Mouse (Mus musculus) ES-CJ7 (cell line): Measurements from ENCODE around the gene Gm9945.

Experiments used
- DNase-seq: peaks from one replicate; pipeline ENCODE4 v3.0.0; 2011; ENCODE audit warnings: low read depth, low spot score

The Gm9945 gene

GRCm38 (mm10) chr11:53479783-53480301, at the start of gene Gm9945, which contains the start of gene Sowaha:
Gm9945 (plus strand) TSS chr11:53480166.
Sowaha (minus strand) TSS chr11:53480274.
- DNase-seq = peak; percentile 77

GRCm38 (mm10) chr11:53430300-53430669, 49.7 kb upstream of the Gm9945 start:
- DNase-seq = no peak

DNA sequence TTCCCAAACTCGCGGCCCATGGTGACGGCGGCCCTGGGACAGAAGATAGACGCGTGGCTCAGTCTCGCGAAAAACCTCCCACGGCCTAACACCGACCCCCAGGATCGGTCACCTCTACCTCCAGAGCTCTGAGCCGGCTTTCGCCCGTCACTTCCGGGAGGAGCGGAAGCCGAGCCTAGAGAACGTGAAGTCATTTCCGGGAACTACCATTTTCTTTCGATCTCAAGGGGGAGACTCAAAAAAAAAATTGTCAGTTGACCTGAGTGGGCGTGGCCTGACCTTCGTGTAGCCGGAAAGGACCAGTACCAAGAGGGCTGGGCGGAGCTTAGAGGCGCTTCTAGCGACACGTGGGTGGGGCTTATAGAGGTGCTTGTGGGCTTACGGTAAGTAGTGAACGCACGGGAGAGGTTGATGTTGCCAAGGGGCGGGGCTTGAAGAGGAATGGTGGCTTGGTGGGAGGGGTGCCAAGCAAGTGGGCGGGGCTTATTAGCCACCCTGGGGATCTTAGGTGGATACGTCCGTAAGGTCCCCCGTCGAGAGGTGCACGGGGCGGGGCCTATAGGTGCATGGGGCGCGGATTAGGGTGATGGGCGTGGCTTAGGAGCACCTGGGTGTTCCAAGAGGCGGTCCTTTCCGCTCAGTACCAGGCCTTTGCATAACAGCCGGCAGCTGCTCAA, 49.2 kb upstream of the Gm9945 start, which contains the start of the genes Uqcrq and Gdf9:
Gene Uqcrq, minus strand, starts transcription at position 162 of the 677 bp plus-strand sequence.
Gene Gdf9, plus strand, starts transcription at position 354 of the 677 bp plus-strand sequence.
- peak; percentile 100 for DNase-seq

GRCm38 (mm10) chr11:53431347-53432056, 48.5 kb upstream of the Gm9945 start:
- DNase-seq = no peak

DNA sequence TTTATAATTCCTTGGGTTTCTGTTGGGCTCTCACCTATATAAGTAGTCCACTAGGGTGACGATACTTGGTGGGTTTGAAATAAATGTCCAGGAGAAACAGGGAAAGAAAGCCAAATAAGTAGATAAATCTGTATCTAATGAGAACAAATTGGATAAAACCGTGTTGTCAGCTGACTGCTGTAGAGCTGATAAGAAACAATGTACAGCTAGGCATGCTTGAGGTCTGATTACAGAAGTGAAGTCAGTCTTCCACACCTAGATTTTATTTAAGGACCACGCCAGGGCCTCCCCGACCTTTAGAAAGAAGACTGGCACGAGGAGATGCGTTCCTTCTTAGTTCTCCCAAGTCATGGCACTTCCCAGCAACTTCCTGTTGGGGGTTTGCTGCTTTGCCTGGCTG, 46.9 kb upstream of the Gm9945 start:
- DNase-seq = no peak

GRCm38 (mm10) chr11:53435504-53435903, 44.5 kb upstream of the Gm9945 start:
- DNase-seq = peak; percentile 51

DNA sequence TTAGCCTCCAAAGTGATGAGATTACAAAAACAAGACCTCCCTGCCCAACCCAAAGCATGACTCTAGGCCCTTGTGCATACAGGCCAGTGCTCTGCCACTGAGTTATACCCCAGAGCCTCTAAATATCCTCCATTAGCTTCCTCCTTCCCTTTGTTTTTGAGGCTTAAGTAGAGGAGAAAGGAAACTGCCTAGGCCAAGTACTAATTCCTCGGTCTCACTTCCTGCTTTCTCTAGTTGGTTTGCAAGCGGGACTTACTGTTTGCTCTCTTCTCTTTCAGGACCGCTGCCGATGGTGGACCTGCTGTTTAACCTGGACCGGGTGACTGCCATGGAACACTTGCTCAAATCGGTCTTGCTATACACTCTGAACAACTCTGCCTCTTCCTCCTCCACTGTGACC, 43.6 kb upstream of the Gm9945 start:
- DNase-seq = no peak

- no peak for DNase-seq
These were observed 38.0 kb upstream of the Gm9945 start for GRCm38 (mm10) chr11:53441921-53442320.

DNA sequence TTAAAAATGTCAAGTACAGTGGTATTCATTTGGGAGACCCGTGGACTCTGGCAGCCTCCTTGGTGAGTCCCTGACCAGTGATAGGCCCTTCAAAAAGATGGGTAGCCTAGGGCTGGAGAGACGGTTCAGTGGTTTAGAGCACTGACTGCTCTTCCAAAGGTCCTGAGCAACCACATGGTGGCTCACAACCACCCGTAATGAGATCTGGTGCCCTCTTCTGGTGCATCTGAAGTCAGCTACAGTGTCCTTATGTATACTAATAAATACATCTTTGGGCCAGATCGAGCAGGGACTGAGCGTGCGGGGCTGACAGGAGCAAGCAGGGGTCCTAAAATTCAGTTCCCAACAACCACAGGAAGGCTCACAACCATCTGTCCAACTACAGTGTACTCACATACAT, 36.1 kb upstream of the Gm9945 start:
- DNase-seq = peak; percentile 64

- DNase-seq = no peak
These were observed 34.4 kb upstream of the Gm9945 start for GRCm38 (mm10) chr11:53445562-53445961.

- no peak for DNase-seq
These were observed 33.8 kb upstream of the Gm9945 start for GRCm38 (mm10) chr11:53446183-53446582.

DNA sequence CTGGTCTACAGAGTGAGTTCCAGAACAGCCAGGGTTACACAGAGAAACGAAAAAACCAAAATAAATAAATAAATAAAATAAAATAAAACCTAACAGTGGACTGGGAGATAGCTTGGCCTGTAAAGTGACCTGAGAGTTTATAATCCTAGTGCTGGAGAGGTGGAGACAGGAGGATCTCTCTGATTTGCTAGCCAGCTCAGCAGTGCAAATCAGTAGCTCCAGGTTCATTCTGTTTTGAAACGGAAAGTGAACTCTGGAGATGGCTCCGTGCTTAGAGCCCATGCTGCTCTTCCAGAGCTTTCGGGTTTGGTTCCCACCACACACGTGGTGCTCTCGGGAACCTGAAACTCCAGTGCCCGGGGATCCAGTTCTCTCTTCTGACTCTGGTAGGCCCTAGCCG, 32.0 kb upstream of the Gm9945 start:
- no peak for DNase-seq

DNA sequence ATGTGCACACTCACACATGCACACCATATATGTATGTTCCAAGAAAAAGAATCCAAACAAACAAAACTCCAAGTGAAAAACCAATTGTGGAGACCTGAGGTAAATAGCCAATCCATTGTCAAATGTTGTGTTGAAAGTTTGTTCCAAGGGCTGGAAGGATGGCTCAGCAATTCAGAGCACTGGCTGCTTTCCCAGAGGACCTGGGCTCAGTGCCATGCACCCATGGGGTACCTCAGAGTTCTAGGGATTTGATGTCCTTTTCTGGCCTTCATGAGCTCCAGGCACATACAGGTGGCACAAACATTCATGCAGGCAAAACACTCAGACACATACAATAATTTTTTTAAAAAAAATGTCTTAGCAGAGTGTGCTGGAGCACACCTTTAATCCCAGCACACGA, 31.4 kb upstream of the Gm9945 start:
- DNase-seq = no peak

- no peak for DNase-seq
These were observed 29.8 kb upstream of the Gm9945 start for GRCm38 (mm10) chr11:53450070-53450705.

DNA sequence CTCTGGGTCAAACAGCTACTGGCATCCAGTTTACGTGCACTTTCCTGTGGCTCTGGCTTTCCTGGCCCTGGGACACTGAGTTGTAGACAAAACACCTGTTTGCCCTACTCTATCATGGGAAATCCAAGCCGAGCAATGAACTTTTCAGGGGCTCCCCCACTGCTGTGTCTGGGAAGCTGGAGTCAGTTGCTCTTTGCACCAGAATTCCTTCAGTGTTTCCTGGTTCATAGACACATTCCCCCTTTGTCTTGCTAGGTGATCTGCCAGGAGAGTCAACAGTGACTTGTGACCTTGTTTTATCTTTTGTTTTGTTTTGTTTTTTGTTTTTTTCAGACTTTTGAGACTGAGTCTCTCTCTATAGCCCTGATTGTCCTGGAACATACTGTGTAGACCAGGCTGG, 28.6 kb upstream of the Gm9945 start:
- DNase-seq = no peak

DNA sequence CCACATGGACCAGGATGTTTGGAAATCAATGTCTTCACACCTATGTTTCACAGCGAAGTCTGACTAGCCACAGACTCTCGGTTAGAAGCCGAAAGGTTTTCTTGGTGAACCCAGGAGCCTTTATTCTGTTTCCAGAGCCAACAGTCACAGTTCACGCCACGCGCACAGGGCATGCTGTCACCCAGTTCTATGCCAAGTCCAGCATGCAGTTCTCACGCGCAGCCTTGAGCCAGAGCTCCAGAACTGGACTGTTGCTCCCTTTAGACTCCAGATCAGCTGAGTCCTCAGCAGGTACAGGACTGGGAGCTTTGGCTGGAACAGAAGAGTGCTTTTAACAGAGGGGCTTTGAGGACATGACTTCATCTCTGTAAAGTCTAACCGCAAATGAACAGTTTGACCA, 27.6 kb upstream of the Gm9945 start:
- DNase-seq = no peak

- no peak for DNase-seq
These were observed 26.9 kb upstream of the Gm9945 start for GRCm38 (mm10) chr11:53453031-53453430.

DNA sequence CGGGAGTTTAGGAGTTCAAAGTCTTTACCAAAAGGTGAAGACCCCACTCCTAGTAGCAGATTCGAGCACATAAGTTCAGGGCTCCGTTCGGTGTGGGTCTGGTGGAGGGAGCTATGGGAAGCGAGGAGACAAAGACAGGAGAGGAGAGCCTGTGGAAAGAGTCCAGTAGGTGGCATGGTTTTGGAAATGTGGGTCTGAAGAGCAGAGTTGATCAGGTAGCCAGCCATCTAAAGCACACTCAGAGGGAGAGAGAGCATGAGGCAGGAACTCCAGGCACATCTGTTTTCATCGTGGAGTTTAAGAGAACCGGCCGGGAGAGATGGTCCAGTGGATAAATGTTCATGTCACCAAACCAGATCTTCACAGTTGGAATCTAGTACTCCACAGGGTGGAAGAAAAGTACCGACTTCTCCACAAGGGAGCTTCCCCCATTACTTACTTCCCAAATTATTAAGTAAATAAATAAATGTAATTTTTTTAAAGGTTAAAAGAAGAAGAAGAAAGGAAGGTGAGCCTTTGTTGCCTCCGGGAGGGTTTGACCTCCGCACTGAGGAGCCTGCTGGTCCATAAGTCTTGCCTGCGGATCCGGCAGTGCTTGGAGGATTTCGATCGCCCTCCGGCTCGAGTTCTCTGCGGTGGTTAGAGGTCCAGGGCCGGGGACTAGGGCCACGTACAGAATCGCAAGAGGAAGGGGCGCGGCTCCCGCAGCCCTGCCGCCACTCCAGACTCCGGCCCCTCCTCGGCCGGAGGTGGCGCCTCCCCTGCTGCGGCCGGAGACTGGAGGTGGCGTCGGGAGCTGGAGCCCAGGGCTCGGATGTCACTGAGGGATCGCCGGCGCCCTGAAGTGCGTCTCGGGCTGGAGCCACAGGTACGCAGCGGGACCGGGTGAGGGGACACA, 23.2 kb upstream of the Gm9945 start, which contains the start of the genes Gm10447 and Shroom1:
Gene Gm10447, minus strand, starts transcription at position 637 of the 898 bp plus-strand sequence.
Gene Shroom1, plus strand, starts transcription at position 732 of the 898 bp plus-strand sequence.
- peak; percentile 79 for DNase-seq

DNA sequence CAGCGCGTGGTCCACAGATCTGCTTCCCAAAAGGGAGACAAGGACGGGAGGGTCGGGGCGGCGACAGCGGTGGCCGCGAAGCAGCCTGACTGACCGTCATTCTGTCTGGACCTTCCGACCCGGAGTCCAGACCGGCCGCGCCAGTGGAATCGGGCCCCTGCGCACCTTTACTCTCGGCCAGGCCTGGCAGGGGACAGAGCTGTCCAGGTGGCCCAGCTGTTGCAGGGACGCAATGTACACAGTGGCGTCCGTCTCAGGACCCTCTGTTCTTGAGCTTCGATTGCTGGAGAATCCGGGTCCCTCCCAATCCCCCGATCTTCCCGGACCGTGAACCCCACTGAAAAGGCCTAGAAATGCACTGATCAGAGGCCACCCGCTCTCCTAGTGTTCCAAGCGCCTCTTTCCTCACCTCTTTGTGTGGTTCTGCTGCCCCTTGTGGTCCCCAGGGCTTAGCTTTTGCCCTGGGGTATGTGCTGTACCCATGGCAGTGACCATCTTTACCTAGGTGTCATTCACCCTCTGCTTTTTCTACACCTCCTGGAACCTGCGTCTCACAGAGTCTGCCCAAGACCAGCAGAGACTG, 22.5 kb upstream of the Gm9945 start:
- peak; percentile 48 for DNase-seq

GRCm38 (mm10) chr11:53458996-53459395, 21.0 kb upstream of the Gm9945 start:
- DNase-seq = peak; percentile 71

DNA sequence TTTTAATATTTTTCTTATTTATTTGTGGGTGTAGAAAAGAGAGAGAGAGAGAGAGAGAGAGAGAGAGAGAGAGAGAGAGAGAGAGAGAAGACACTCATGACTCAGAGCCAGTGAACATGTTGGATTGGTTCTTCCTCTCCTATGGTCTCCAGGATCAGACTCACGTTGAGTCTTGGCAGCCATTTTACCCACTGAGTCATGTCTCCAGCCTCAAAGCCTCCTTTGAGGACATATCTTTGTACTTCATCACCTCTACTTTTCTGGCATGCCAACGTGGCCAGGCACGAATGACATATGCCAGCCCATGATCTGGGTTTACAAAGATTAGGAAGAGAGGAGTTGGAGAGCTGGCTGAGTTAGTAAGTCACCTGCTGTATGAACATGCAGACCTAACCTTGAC, 19.8 kb upstream of the Gm9945 start:
- no peak for DNase-seq
